Mouse (Mus musculus) E14TG2a.4 (cell line): ENCODE data around the gene Rtn4ip1.

ENCODE experiments used
- H3K27me3 ChIP-seq: 2 replicates; pipeline ENCODE4 v1.6.1; 2014; ENCODE audit warnings: low read length, control low read depth; ENCODE audit not compliant: insufficient read depth
- H3K36me3 ChIP-seq: 2 replicates; pipeline ENCODE4 v1.6.1; 2014; ENCODE audit warnings: low read length, control low read depth; ENCODE audit not compliant: insufficient read depth
- H3K4me1 ChIP-seq: replicated peaks from 2 replicates; pipeline ENCODE4 v1.6.1; 2014; ENCODE audit warnings: low read depth, low read length, control low read depth
- H3K4me3 ChIP-seq: replicated peaks from 2 replicates; pipeline ENCODE4 v1.5.1; 2014; ENCODE audit warnings: mild to moderate bottlenecking, low read length
- H3K9me3 ChIP-seq: 2 replicates; pipeline ENCODE4 v1.6.1; 2014; ENCODE audit warnings: low read length, control low read depth
- CTCF ChIP-seq: conservative IDR thresholded peaks from 2 replicates; pipeline ENCODE4 v1.5.1; 2014; ENCODE audit warnings: low read length
- NANOG ChIP-seq: IDR thresholded peaks from 2 replicates; pipeline ENCODE4 v1.6.1; 2014; ENCODE audit warnings: borderline replicate concordance, low read length, mixed read lengths
- POU5F1 ChIP-seq: IDR thresholded peaks from 2 replicates; pipeline ENCODE4 v1.6.1; 2014; ENCODE audit warnings: low read length, borderline replicate concordance

The Rtn4ip1 gene

DNA sequence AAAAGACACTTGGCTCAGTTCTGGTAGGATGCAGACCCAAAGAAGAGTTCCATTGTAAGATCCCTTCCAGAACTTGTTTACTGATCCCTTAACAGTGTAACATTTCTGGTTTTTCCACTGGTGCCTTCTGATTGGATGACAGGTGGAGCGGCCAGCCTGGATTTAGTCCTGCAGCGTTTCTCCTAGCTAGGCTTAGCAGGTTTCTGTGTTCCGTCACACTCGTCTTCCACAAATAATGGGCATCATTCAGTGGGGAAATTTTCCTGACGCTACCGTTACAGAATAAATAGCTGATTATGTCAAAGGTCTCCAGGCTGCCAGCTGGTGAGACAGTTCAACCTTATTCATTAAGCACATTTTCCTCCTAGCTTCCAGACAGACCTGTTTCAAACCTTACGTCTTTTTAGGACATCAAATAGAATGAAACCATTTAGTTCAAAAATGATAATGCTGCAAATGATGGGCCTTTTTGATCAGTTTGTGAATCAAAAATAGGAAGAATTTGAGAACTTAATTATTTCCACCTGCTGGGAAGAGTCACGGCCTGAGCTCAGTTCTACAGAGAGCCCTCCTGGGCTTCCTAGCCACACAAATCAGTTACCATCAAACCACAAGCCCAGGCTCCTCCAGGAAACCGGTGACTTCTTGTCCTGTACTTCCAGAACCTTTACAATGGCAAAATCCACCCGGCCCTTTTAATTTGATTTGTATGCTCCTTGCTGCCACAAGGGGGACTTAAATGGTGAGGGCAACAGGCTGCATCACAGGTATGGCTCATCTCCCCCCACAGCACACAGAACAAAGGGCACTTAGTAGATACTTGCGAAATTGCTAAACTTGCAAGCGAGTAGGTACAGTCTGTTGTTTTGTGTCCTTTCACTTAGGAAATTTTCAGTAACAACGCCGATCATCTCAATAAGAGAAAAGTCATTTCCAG, 100.7 kb downstream of the Rtn4ip1 start:
- H3K4me3 ChIP-seq = no peak overlapping the region
- peaks cover 91% of the 10 kb centered on the region for H3K27me3 ChIP-seq
- no peaks in the 10 kb centered on the region for H3K9me3 ChIP-seq
- H3K4me1 ChIP-seq = peaks cover 24% of the 10 kb centered on the region
- no peaks in the 10 kb centered on the region for H3K36me3 ChIP-seq
- TF ChIP-seq NANOG (no peak), POU5F1 (no peak), CTCF (peak; percentile 66)

DNA sequence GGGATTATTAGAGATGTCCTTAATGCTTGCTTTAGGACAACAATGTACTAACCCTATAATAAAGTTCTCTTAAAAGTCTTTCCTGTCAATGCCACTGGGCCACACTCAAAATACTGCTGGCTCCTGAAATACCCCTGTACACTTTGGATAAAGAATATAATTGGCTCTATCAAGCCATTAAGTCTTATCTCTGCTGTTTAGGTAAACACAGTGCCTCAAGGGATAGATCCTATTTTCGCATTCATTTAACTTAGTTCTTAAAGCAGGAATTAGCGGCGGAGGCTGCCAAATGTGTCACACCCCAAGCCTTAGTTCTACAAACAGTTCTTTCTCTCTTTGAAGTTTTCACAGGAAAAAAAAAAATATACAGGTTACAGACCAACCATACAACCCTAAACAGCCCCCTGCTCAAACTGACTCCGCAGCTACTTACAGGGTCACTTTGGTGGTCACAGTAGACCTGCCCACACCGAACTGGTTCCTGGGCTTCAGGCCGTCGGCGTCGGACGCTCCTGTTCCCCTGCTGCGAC, 101.5 kb downstream of the Rtn4ip1 start:
- Histone ChIP-seq H3K27me3 (peaks cover 91% of the 10 kb centered on the region), H3K4me1 (peaks cover 21% of the 10 kb centered on the region), H3K4me3 (peak overlapping the region; percentile 76), H3K36me3 (no peaks in the 10 kb centered on the region), H3K9me3 (no peaks in the 10 kb centered on the region)
- TF ChIP-seq POU5F1 (no peak), CTCF (no peak), NANOG (no peak)

DNA sequence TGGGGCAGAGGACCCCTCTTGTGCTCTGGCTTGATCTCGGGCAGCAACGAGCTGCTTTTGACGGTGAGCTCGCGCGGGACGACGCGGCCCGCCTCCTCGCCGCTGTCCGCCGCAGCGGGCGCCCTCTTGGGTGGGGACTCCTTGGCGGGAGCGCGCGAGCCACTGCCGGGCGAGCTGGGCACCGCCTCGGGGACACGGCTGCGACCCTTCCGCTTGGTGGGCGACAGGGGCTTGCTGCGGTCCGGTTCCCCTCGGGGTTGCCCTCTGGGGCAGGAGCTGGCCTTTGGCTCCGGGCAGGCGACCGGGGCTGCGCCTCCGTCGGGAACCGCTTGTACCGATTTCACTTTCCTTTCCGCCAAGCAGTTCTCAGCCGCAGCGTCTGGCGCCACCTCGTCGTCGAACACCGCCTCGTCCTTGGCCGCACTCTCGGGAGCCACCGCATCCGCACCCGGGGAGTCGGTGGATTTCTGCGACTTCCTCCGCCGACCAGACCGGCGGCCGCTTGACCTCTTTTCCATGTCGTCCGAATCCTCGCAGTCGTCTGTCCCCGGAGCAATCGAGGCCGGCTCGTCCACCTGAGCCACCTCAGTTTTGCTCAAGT, 102.0 kb downstream of the Rtn4ip1 start:
- peaks cover 91% of the 10 kb centered on the region for H3K27me3 ChIP-seq
- peaks cover 16% of the 10 kb centered on the region for H3K4me1 ChIP-seq
- peak overlapping the region; percentile 76 for H3K4me3 ChIP-seq
- H3K9me3 ChIP-seq = no peaks in the 10 kb centered on the region
- no peaks in the 10 kb centered on the region for H3K36me3 ChIP-seq
- no peak for TF ChIP-seq POU5F1
- TF ChIP-seq NANOG = no peak
- no peak for TF ChIP-seq CTCF

DNA sequence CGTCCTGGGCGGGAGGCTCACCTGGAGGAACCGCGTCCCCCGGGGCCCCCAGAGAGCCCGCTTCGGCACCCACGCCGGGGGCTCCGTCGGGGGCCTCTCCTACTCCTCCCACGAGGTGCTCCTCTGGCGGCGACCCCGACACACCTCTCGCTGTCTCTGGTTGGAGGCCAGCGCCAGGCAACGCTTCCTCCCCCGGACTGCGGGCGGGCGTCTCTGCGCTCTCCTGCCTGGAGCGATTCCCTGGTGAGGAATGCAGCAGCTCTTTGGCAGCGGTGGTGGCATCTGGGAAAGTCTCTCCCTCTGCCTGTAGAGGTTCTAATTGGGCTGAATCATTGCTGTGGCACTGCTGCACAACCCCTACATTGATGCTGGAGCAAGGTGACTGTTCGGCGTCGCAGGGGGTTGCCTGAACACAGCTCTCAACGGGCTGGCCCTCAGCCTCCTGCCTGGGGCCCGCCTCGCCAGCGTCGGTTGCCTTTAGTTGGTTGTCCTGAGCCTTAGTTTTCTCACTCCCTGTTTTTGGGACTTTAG, 102.7 kb downstream of the Rtn4ip1 start:
- TF ChIP-seq POU5F1 = no peak
- TF ChIP-seq NANOG = no peak
- TF ChIP-seq CTCF = no peak
- Histone ChIP-seq H3K36me3 (no peaks in the 10 kb centered on the region), H3K9me3 (no peaks in the 10 kb centered on the region), H3K4me3 (peak overlapping the region; percentile 76), H3K4me1 (peaks cover 12% of the 10 kb centered on the region), H3K27me3 (peaks cover 89% of the 10 kb centered on the region)

DNA sequence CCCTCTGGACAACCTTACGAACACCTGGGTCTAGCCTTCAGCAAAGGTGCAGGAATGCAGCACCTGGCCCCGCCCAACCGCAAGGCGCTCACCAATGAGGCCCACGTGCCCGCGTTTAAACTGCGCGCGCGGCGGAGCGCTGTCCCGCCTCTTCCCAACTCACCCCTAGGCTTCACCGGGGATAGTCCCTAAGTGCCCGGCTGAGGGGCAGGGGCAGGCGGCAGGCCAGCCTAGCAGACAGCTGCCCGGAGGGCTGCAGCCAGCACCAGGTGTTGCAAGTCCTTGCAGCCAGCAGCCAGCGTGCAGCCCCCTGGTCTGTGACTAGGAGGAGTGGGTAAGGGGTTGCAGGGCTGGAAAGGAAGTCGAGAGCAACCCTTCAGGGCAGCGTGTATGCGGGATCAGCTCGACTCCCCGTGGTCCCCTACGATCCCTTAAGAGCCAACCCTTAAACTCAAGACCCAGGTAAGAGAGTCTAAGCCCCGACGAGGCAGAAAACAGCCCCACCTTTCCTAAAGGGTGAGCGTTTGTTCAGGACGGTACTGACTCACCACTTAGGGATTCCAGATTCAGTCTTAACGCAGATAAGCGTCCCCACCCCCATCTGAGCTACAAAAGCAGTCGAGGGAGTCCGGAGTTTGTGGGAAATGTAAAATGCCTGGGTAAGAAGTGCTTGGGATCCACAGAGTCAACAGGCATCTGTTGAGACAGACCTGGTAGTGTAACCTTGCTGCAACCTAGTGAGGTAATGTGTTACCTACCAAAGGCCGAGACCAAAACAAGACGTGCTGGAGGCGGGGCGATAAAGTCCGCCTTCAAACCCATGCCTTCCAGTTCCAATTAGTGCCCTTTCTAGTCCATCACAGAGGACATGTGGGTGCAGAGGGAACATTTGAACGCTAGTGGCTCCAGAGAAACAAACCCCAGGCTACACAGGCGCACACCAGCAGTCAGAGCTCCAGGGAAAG, 104.4 kb downstream of the Rtn4ip1 start:
- no peaks in the 10 kb centered on the region for H3K36me3 ChIP-seq
- peak overlapping the region; percentile 79 for H3K4me3 ChIP-seq
- peaks cover 79% of the 10 kb centered on the region for H3K27me3 ChIP-seq
- no peaks in the 10 kb centered on the region for H3K9me3 ChIP-seq
- peaks cover 12% of the 10 kb centered on the region for H3K4me1 ChIP-seq
- TF ChIP-seq NANOG (no peak), CTCF (no peak), POU5F1 (no peak)
